Mouse (Mus musculus) small intestine, adult 2 months (tissue): ENCODE measurements around the gene Map3k11.

Experiments used
- CTCF ChIP-seq: fragments of 200-500 bp; IDR thresholded peaks from 2 replicates; pipeline ENCODE4 v1.5.1; 2012; ENCODE audit warnings: low read depth, mild to moderate bottlenecking, control low read depth, inconsistent platforms, low read length, moderate library complexity, mixed read lengths; ENCODE audit not compliant: insufficient replicate concordance, insufficient read length; ENCODE audit errors: extremely low read depth
- POLR2A ChIP-seq: fragments of 200-500 bp; IDR thresholded peaks from 2 replicates; pipeline ENCODE4 v1.6.1; 2012; ENCODE audit warnings: low read depth, mild to moderate bottlenecking, control low read depth, inconsistent platforms, low read length, moderate library complexity

DNA sequence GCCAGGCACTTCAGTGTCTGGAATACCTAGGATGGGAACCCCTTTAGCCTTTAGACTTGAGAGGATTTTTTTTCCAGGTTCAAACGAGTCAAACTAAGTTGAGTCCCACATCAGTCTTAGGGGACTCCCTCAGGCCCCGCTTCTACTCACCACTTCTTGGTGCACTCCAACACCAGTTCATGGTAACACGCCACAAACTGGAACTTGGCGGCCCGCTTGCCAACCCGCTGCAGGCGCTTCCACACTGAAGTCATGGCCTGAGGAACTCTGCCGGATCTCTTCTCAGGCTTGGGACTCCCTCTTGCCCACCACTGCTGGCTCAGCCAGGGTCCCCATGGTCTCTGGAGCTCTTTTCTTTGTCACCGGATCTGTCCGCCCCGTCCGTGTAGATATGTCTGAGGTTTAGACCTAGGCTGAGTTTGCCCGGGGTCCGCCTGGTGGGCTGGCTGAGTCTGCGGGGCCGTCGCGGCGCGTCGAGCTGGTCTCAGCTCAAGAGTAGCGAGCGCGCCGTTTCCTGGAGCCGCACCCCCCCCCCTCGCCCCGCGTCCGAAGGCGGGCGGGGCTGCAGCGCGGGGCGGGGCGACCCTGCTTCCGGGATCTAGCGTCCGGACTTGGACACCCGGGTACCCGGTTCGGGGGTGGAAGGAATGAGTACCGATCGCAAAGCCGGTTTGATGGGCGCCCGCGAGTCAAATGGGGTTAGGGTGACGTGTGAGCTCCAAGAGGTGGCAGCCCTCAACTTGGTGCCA is 37.4 kb downstream of the Map3k11 start, which contains the start of gene Ehbp1l1:
- TF ChIP-seq CTCF (no peak), POLR2A (peak; percentile 72)
